Mouse (Mus musculus) small intestine, adult 2 months (tissue): ENCODE data around the gene Pde4dip.

Experiments used
- CTCF ChIP-seq: fragments of 200-500 bp; IDR thresholded peaks from 2 replicates; pipeline ENCODE4 v1.5.1; 2012; ENCODE audit warnings: low read depth, mild to moderate bottlenecking, control low read depth, inconsistent platforms, low read length, moderate library complexity, mixed read lengths; ENCODE audit not compliant: insufficient replicate concordance, insufficient read length; ENCODE audit errors: extremely low read depth
- POLR2A ChIP-seq: fragments of 200-500 bp; IDR thresholded peaks from 2 replicates; pipeline ENCODE4 v1.6.1; 2012; ENCODE audit warnings: low read depth, mild to moderate bottlenecking, control low read depth, inconsistent platforms, low read length, moderate library complexity

DNA sequence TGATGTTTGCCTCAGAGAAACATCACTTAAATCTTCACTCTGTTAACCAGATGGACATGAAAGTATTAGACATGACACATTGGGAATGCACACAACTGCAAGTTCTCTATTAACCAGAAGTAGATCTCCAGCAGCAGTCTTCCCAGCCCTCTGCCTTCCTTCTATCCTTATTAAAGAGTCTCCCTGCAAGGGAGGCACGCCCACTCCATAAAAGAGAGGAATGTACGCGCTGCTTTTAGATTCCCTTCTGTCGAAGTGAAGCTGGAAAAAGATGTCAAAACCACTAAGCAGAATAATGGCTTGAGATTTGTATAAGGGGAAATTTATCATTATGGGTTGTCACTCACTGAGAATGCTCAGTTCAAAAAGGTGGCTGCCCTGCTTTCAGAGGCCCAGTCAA lies 42.1 kb downstream of the Pde4dip start:
- TF ChIP-seq CTCF, result no peak
- TF ChIP-seq POLR2A, result no peak
